Mouse (Mus musculus) megakaryocyte progenitor cell, adult 5-6 weeks (primary cell): Measurements from ENCODE around the gene Gm8138. TPM values are rescaled to one million over a fixed set of nuclear protein-coding genes. Genes with fewer than 3 reads are reported as not detected.
"Not testable (repeated sequence)": the region's sequence is repeated elsewhere in the genome, so short reads cannot be mapped to it uniquely, and the experiment has no call there.

Experiments
- ATAC-seq: replicated peaks from 2 replicates; pipeline ENCODE4 v1.8.0; 2016; ENCODE audit warnings: mild to moderate bottlenecking, moderate TSS enrichment, inconsistent platforms; ENCODE audit not compliant: poor library complexity
- total RNA-seq, 2 experiments: library from RNA; stranded (forward) in 1 of 2; stranded (reverse) in 1 of 2; fragments of 157-497, 149-512 nt in 1 of 2; fragments of 200-1000 nt in 1 of 2; gene quantifications; 2 replicates each; pipeline versions ENCODE4 v1.2.3 to v1.2.4; 2015 to 2017

The Gm8138 gene
- not detected in 2 replicates for total RNA-seq (2015)
- total RNA-seq (2017), result not detected in 2 replicates

DNA sequence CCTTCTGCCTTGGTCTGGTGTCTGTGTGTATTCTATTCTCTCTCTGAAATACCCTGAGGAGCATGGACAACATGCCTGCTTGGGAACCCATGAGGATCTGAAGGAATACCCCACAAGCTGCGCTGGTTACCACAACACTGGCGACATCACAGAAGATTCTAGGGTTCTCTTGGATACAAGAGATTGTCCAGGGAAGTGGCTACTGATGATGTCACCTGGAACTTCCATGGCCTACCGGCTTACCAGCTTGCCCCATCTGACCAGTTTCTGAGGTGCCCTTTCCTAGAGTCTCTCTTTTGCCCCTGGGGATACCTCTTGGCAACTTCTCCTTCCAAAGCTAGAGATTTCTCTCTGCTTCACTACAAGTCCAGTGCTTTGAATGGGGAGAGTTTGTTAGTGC lies at the start of gene Gm8138:
Gene Gm8138 (minus strand): TSS at position 101 of the 400 bp plus-strand sequence.
- not testable (repeated sequence) for ATAC-seq

DNA sequence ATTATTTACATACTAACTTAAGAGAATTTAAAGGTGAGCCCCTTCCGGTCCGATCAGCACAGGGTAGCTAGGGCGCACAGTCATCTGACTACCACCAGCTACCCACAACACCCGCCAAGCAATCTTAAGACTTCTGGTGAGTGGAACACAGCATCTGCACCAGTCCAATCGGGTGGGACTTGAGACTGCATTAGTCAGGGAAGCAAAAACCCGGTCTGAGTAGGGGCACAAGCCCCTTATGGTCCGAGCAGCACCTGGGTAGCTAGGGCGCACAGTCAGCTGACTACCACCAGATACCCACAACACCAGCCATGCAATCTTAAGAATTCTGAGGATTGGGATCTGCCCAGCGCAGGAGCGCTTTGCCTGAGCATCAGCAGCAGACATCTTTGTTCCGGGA lies 54.4 kb downstream of the Gm8138 start:
- ATAC-seq, result not testable (repeated sequence)

Other genes starting within 250 kb of the Gm8138 start
- gene Gm7233, start 236.5 kb downstream of the Gm8138 start, total RNA-seq (2015), result not detected in 2 replicates
- gene Gm7233, start 236.5 kb downstream of the Gm8138 start, total RNA-seq (2017), result not detected in 2 replicates
- not detected in 2 replicates for gene Gm8122, start 181.0 kb downstream of the Gm8138 start, total RNA-seq (2015)
- not detected in 2 replicates for gene Gm8122, start 181.0 kb downstream of the Gm8138 start, total RNA-seq (2017)
- gene Gm8126, start 157.7 kb downstream of the Gm8138 start, total RNA-seq (2015), result not detected in 2 replicates
- not detected in 2 replicates for gene Gm8126, start 157.7 kb downstream of the Gm8138 start, total RNA-seq (2017)
- not detected in 2 replicates for gene Gm9732, start 141.3 kb downstream of the Gm8138 start, total RNA-seq (2015)
- not detected in 2 replicates for gene Gm9732, start 141.3 kb downstream of the Gm8138 start, total RNA-seq (2017)
- not detected in 2 replicates for gene Gm8127, start 122.5 kb downstream of the Gm8138 start, total RNA-seq (2015)
- gene Gm8127, start 122.5 kb downstream of the Gm8138 start, total RNA-seq (2017), result not detected in 2 replicates
- gene 1700001F09Rik, start 68.5 kb downstream of the Gm8138 start, total RNA-seq (2015), result not detected in 2 replicates
- gene 1700001F09Rik, start 68.5 kb downstream of the Gm8138 start, total RNA-seq (2017), result not detected in 2 replicates
- not detected in 2 replicates for gene Gm5799, start 127.2 kb upstream of the Gm8138 start, total RNA-seq (2015)
- gene Gm5799, start 127.2 kb upstream of the Gm8138 start, total RNA-seq (2017), result not detected in 2 replicates
- gene Gm17654, start 162.8 kb upstream of the Gm8138 start, total RNA-seq (2015), result not detected in 2 replicates
- gene Gm17654, start 162.8 kb upstream of the Gm8138 start, total RNA-seq (2017), result not detected in 2 replicates
- gene Gm10375, start 191.7 kb upstream of the Gm8138 start, total RNA-seq (2015), result not detected in 2 replicates
- not detected in 2 replicates for gene Gm10375, start 191.7 kb upstream of the Gm8138 start, total RNA-seq (2017)